Mouse (Mus musculus) spleen, postnatal 0 days (tissue): Measurements from ENCODE around the gene Arhgef10l. TPM values are rescaled to one million over a fixed set of nuclear protein-coding genes. Genes with fewer than 3 reads are reported as not detected.

Experiments
- polyA plus RNA-seq: library from polyadenylated mRNA; unstranded; fragments of >200 nt; fragmentation: Nextera tagmentation; extraction: Ambion mirVana; gene quantifications from 2 replicates; pipeline ENCODE4 v1.2.1, GENCODE M21; 2015

The Arhgef10l gene
- polyA plus RNA-seq = 4.3 and 5.5 TPM in 2 replicates

GRCm38 (mm10) chr4:140665760-140666159 lies at the start of gene Arhgef10l:
TSS of gene Arhgef10l (minus strand) at chr4:140666012.

GRCm38 (mm10) chr4:140700269-140701018 lies 34.6 kb upstream of the Arhgef10l start, which contains the start of gene Rcc2:
TSS of gene Rcc2 (plus strand) at chr4:140700541.

Other genes with a start within 250 kb of the Arhgef10l start
- gene Rcc2, start 34.5 kb upstream of the Arhgef10l start, polyA plus RNA-seq = 41.2 and 41.6 TPM in 2 replicates
- gene Padi6, start 76.6 kb upstream of the Arhgef10l start, polyA plus RNA-seq = not detected in 2 replicates
- 22.3 and 31.9 TPM in 2 replicates for gene Padi4, start 108.2 kb upstream of the Arhgef10l start, polyA plus RNA-seq
- gene Padi3, start 144.6 kb upstream of the Arhgef10l start, polyA plus RNA-seq = 0.41 and 0.79 TPM in 2 replicates
- 0.05 and 0.13 TPM in 2 replicates for gene Padi1, start 179.8 kb upstream of the Arhgef10l start, polyA plus RNA-seq
- 2.7 and 5.5 TPM in 2 replicates for gene Padi2, start 240.3 kb upstream of the Arhgef10l start, polyA plus RNA-seq